Mouse (Mus musculus) ES-E14 (cell line): Measurements from ENCODE around the gene Tmc2. TPM values are rescaled to one million over a fixed set of nuclear protein-coding genes. Genes with fewer than 3 reads are reported as not detected.
A peak's percentile ranks its signal among the peaks of the same experiment; 100 is the strongest.

ENCODE experiments used
- DNase-seq: peaks from one replicate; pipeline ENCODE4 v3.0.0-alpha.2; 2013; ENCODE audit warnings: low read depth, low spot score
- H3K27ac ChIP-seq: 2 replicates; pipeline ENCODE4 v1.5.1; 2012; ENCODE audit warnings: low read depth, mild to moderate bottlenecking, low read length, moderate library complexity, mixed read lengths; ENCODE audit not compliant: poor library complexity, insufficient read depth, severe bottlenecking
- H3K36me3 ChIP-seq: 2 replicates; pipeline ENCODE4 v1.6.1; 2012; ENCODE audit warnings: mild to moderate bottlenecking, low read length, moderate library complexity, mixed read lengths; ENCODE audit not compliant: control insufficient read depth, poor library complexity, insufficient read depth, severe bottlenecking
- H3K4me1 ChIP-seq, 2 experiments: fragments of 150-350 bp in 1 of 2; sonication (generic) in 1 of 2; 2 replicates each; pipeline ENCODE4 v1.6.1; 2012; ENCODE audit warnings: low read length in 2 of 2, mild to moderate bottlenecking in 1 of 2, mixed read lengths in 1 of 2; ENCODE audit not compliant: control insufficient read depth in 2 of 2, insufficient read depth in 2 of 2, poor library complexity in 1 of 2
- H3K4me3 ChIP-seq, 2 experiments: fragments of 150-350 bp in 1 of 2; sonication (generic) in 1 of 2; 2 replicates each; pipeline ENCODE4 v1.5.1; 2012; ENCODE audit warnings: low read length in 2 of 2, low read depth in 1 of 2, mild to moderate bottlenecking in 1 of 2, mixed read lengths in 1 of 2; ENCODE audit not compliant: insufficient read depth in 1 of 2, poor library complexity in 1 of 2, severe bottlenecking in 1 of 2
- H3K9ac ChIP-seq: 2 replicates; pipeline ENCODE4 v1.6.1; 2012; ENCODE audit warnings: low read depth, mild to moderate bottlenecking, low read length, mixed read lengths; ENCODE audit not compliant: poor library complexity, insufficient read depth, severe bottlenecking
- H3K9me3 ChIP-seq: fragments of 150-350 bp; sonication (generic); 2 replicates; pipeline ENCODE4 v1.6.1; 2012; ENCODE audit warnings: low read depth, mild to moderate bottlenecking, low read length; ENCODE audit not compliant: control insufficient read depth, insufficient read depth
- CHD2 ChIP-seq: IDR thresholded peaks from 2 replicates; pipeline ENCODE4 v1.6.1; 2014; ENCODE audit warnings: mild to moderate bottlenecking, low read depth, low read length, inconsistent platforms
- HCFC1 ChIP-seq: IDR thresholded peaks from 2 replicates; pipeline ENCODE4 v1.6.1; 2012; ENCODE audit warnings: low read length, inconsistent platforms, borderline replicate concordance; ENCODE audit not compliant: insufficient read depth
- MAFK ChIP-seq: IDR thresholded peaks from 2 replicates; pipeline ENCODE4 v1.6.1; 2014; ENCODE audit warnings: mild to moderate bottlenecking, low read depth, low read length, inconsistent platforms; ENCODE audit not compliant: insufficient read depth
- ZC3H11A ChIP-seq: IDR thresholded peaks from 2 replicates; pipeline ENCODE4 v1.6.1; 2012; ENCODE audit warnings: low read depth, mild to moderate bottlenecking, inconsistent platforms, low read length, borderline replicate concordance
- ZNF384 ChIP-seq: IDR thresholded peaks from 2 replicates; pipeline ENCODE4 v1.6.1; 2012; ENCODE audit warnings: low read depth, low read length, inconsistent platforms
- in situ Hi-C, 2 experiments: fragments of 600-800 bp; cut with MboI; formaldehyde crosslinking; loops; one replicate each; pipeline ENCODE4 v1.15.1; 2025; ENCODE audit warnings: low sequenced_read_pairs in 2 of 2, inconsistent platforms in 1 of 2; ENCODE audit not compliant: unreplicated experiment in 2 of 2
- total RNA-seq: library from RNA; depleted of rRNA; stranded (reverse); fragments of 300-350 nt; gene quantifications from 2 replicates; pipeline ENCODE4 v1.2.3, GENCODE M21; 2012

Tmc2 gene
- total RNA-seq, 1 experiment = 0.09 TPM

DNA sequence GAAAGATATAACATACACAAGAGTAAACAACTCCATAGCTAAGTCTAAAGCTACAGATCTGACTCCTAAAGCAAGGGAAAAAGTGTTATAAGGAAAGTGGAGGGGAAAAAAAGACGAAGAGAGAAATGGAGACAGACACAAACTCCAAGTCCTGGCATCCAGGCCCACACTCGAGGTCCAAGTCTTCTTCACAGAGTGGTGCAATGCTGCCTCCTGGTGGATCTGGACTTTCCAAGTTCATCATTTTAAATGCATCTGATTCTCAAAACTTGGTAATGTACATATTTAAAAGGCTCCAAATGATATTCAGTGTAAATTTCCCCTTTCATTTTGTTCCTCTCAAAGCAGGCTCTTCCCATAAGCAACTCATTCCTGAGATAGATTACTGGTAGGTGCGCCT, 27.1 kb upstream of the Tmc2 start:
- DNase-seq = no peak
- no peaks in the 10 kb centered on the region for H3K9me3 ChIP-seq
- no peak overlapping the region for H3K9ac ChIP-seq
- in situ Hi-C loops = no loop called here
- TF ChIP-seq ZNF384 (no peak), ZC3H11A (no peak), HCFC1 (no peak)
- no peak overlapping the region for H3K4me3 ChIP-seq
- H3K36me3 ChIP-seq = peaks cover 19% of the 10 kb centered on the region
- no peaks in the 10 kb centered on the region for H3K4me1 ChIP-seq
- H3K27ac ChIP-seq = no peak overlapping the region

GRCm38 (mm10) chr2:130171674-130172073, 23.3 kb upstream of the Tmc2 start:
- Histone ChIP-seq H3K36me3 (peaks cover 41% of the 10 kb centered on the region), H3K4me1 (peaks cover 1 to 2% of the 10 kb centered on the region in 2 experiments; a peak in 1 of 4 replicates)
- in situ Hi-C loops = no loop called here

DNA sequence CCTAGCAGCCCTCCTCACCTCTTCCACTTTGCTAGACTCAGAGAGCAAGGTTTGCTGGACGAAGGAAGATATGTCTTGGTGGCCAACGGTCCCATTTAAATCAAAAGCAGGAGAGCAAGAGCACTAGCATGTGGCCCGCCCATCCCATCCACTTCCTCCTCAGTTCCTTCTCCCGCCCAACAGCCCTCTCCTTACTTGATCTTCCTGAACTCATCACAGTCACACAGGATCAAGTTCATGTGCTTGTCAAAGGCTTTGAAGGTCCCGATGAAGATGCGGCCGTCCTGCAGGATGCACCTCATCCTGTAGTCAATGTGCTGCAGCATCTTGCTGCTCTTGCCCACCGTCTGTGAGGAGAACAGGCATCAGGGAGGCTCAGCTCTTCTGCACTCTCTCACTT, 18.2 kb upstream of the Tmc2 start:
- H3K27ac ChIP-seq = no peak overlapping the region
- peaks cover 36% of the 10 kb centered on the region for H3K36me3 ChIP-seq
- in situ Hi-C loops = no loop called here
- no peak for DNase-seq
- TF ChIP-seq HCFC1 (no peak), CHD2 (no peak), ZC3H11A (no peak), MAFK (no peak), ZNF384 (no peak)
- no peaks in the 10 kb centered on the region for H3K9me3 ChIP-seq
- H3K4me3 ChIP-seq = peak overlapping the region in 1 of 2 experiments; percentile 3; a peak in 1 of 4 replicates
- H3K9ac ChIP-seq = peak overlapping the region; percentile 39; the same call in 1 of the 2 replicates
- peaks cover 1 to 8% of the 10 kb centered on the region in 2 experiments; a peak in 1 of 4 replicates for H3K4me1 ChIP-seq

More at GRCm38 (mm10) chr2:130171674-130172073, 23.3 kb upstream of the Tmc2 start:
- Histone ChIP-seq H3K9me3 (no peaks in the 10 kb centered on the region), H3K9ac (no peak overlapping the region), H3K27ac (no peak overlapping the region), H3K4me3 (no peak overlapping the region)
- TF ChIP-seq ZNF384 = no peak
- TF ChIP-seq CHD2 = no peak
- TF ChIP-seq HCFC1 = no peak
- DNase-seq = no peak

DNA sequence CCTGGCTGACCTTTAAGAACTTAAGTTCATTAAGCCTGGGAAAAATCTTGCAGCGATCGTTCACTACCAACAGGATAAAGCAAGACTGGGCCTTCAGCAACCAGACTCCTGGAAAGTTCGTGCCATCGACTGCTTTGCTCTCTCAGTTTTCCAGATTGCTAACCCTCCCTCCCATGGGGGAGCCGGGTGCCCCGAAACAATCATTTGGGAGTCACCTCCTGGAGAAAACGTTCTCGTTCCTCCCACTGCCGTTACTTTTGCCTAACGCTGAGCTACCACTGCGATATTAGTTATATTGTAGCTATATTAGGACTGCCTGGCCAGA, 16.7 kb upstream of the Tmc2 start:
- TF ChIP-seq HCFC1 (no peak), CHD2 (no peak), ZC3H11A (no peak), ZNF384 (no peak), MAFK (no peak)
- peaks cover 24% of the 10 kb centered on the region for H3K36me3 ChIP-seq
- H3K4me1 ChIP-seq = peaks cover 1 to 8% of the 10 kb centered on the region in 2 experiments; a peak in 1 of 4 replicates
- peak overlapping the region; percentile 97 to 100 for H3K4me3 ChIP-seq
- H3K27ac ChIP-seq = peak overlapping the region; percentile 78
- H3K9ac ChIP-seq = peak overlapping the region; percentile 100
- no peaks in the 10 kb centered on the region for H3K9me3 ChIP-seq
- in situ Hi-C loops = no loop called here
- DNase-seq = no peak

DNA sequence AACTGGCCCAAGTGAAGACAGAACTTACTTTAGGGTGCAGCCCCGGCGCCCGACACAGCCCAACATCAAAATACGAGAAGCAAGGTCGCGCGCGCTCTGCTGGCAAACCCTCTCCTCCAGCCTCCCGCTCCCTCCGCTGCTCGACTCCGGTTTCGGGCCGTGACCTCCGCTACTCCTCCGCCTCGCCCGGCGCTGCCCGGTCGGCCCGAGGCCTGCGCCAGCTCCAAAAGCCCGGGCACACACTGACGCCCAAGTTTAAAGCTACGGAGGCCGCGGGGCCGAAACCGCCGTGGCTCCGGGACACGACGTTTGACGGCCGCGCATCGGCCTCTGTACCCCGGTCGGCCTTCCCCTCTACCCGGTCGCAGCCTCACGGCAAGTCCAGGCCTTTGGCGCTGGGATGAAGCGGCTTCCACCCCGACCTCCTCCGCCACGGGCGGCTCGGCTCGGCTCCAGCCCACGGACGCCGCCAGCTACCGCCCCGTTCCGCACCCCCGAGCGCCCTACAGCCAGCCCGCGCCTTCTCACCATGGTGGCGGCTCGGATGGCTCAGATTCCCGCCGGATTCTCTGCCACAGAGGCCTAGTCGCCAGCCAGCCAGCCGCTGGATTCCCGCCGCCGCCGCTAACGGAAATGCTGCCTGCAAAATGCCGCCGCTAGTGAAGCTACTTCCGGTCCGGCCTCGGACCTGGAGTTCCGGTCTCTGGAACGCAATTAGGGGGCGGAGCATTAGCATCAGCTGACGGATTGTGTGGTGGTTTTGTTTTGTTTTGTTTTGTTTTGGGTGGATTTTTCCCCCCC, 16.1 kb upstream of the Tmc2 start, which contains the start of gene Snrpb:
Snrpb (minus strand) TSS at position 698 of the 801 bp plus-strand sequence.
- 0 out of 2 replicates have a peak, but pooled peaks have one; percentile 12 for TF ChIP-seq HCFC1
- TF ChIP-seq ZNF384 = no peak
- H3K4me3 ChIP-seq = peak within 1 kb of the TSS; percentile 97 to 100
- peak within 1 kb of the TSS; percentile 78 for H3K27ac ChIP-seq
- H3K9ac ChIP-seq = peak within 1 kb of the TSS; percentile 100
- in situ Hi-C loops = no loop called here
- peak; percentile 82 for DNase-seq
- H3K4me1 ChIP-seq = peaks cover 1 to 8% of the 10 kb centered on the region in 2 experiments; a peak in 1 of 4 replicates
- H3K9me3 ChIP-seq = no peaks in the 10 kb centered on the region
- peaks cover 20% of the 10 kb centered on the region for H3K36me3 ChIP-seq
